Mouse (Mus musculus): Measurements from ENCODE around the gene Zfp810.
"Not testable (repeated sequence)": the region's sequence is repeated elsewhere in the genome, so short reads cannot be mapped to it uniquely, and the experiment has no call there.

The Zfp810 gene

GRCm38 (mm10) chr9:22307156-22307919, at the start of gene Zfp810:
Zfp810 (minus strand) TSS chr9:22307648.
- DNase-seq: peak; percentile 87 to 90

GRCm38 (mm10) chr9:22355919-22356318, 48.5 kb upstream of the Zfp810 start:
- no peak for DNase-seq

- DNase-seq: no peak
These were observed 46.5 kb upstream of the Zfp810 start for GRCm38 (mm10) chr9:22353901-22354300.

- DNase-seq: no peak
These were observed 46.0 kb upstream of the Zfp810 start for GRCm38 (mm10) chr9:22353465-22353864.

GRCm38 (mm10) chr9:22340331-22340730, 32.9 kb upstream of the Zfp810 start:
- DNase-seq: no peak

GRCm38 (mm10) chr9:22337217-22337616, 29.8 kb upstream of the Zfp810 start:
- DNase-seq: no peak

GRCm38 (mm10) chr9:22327475-22328387, 20.3 kb upstream of the Zfp810 start:
- peak; percentile 87 to 88 for DNase-seq

- peak; percentile 42 to 57 for DNase-seq
These were observed 19.6 kb upstream of the Zfp810 start for GRCm38 (mm10) chr9:22327099-22327474.

GRCm38 (mm10) chr9:22324579-22324978, 17.1 kb upstream of the Zfp810 start:
- no peak for DNase-seq

GRCm38 (mm10) chr9:22322381-22323211, 15.1 kb upstream of the Zfp810 start:
- DNase-seq: no peak

GRCm38 (mm10) chr9:22319109-22319508, 11.7 kb upstream of the Zfp810 start:
- DNase-seq: no peak

GRCm38 (mm10) chr9:22316047-22316446, 8.6 kb upstream of the Zfp810 start:
- not testable (repeated sequence) for DNase-seq

GRCm38 (mm10) chr9:22314066-22314465, 6.6 kb upstream of the Zfp810 start:
- no peak for DNase-seq

- DNase-seq: no peak
These were observed 5.8 kb upstream of the Zfp810 start for GRCm38 (mm10) chr9:22313218-22313617.

GRCm38 (mm10) chr9:22309651-22310050, 2.2 kb upstream of the Zfp810 start:
- no peak for DNase-seq

GRCm38 (mm10) chr9:22307920-22308262, 443 bp upstream of the Zfp810 start:
- DNase-seq: not testable (repeated sequence)

- peak in 1 of 2 experiments; percentile 9 for DNase-seq
These were observed 722 bp downstream of the Zfp810 start for GRCm38 (mm10) chr9:22306726-22307125.

- DNase-seq: no peak
These were observed 5.2 kb downstream of the Zfp810 start for GRCm38 (mm10) chr9:22302199-22302598.

GRCm38 (mm10) chr9:22278733-22279132, 28.7 kb downstream of the Zfp810 start:
- DNase-seq: no peak

GRCm38 (mm10) chr9:22268886-22269285, 38.6 kb downstream of the Zfp810 start:
- no peak for DNase-seq

GRCm38 (mm10) chr9:22262611-22263010, 44.8 kb downstream of the Zfp810 start:
- no peak for DNase-seq

- DNase-seq: no peak
These were observed 45.9 kb downstream of the Zfp810 start for GRCm38 (mm10) chr9:22261594-22261993.

GRCm38 (mm10) chr9:22260092-22260422, 47.4 kb downstream of the Zfp810 start:
- no peak for DNase-seq

Measured in cerebellum, postnatal 36 days (tissue).